Mouse (Mus musculus) large intestine, adult 2 months (tissue): ENCODE measurements around the gene Myef2. TPM values are rescaled to one million over a fixed set of nuclear protein-coding genes. Genes with fewer than 3 reads are reported as not detected.
"Not testable (repeated sequence)": the region's sequence is repeated elsewhere in the genome, so short reads cannot be mapped to it uniquely, and the experiment has no call there.

Experiments used
- DNase-seq: peaks from one replicate; pipeline ENCODE4 v3.0.0-alpha.2; 2012; ENCODE audit warnings: low read depth, low spot score
- WGBS: fragments of 180-500 bp; shearing (Covaris S2); methylation state at CpG from one replicate; pipeline ENCODE4 v1.1.7; 2018; 5-methylcytosine and 5-hydroxymethylcytosine counted together
- polyA plus RNA-seq: library from polyadenylated mRNA; depleted of rRNA; stranded (reverse); fragments of >200 nt; gene quantifications from 2 replicates; pipeline ENCODE4 v1.2.3, GENCODE M21; 2012; rRNA removed

Gene Myef2
- polyA plus RNA-seq: 2.7 and 3.8 TPM in 2 replicates

DNA sequence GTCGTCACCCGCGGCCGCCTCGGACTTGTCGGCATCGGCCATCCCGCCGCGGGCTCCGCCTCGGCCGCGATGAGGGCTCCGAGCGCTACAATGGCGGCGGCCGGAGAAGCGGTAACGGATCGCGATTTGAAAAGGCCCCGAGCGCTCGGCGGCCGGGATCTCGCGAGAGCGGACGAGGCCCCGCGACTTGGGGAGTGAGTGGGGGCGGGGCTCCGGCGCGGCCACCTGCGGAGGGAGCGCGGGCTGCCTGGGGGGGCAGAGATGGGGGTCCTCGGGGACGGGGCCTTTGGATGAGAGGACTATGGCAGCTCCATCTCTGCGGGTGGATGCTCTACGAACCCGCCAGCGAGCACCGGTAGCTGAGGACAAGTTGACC, at the start of gene Myef2:
TSS of gene Myef2 (minus strand) at position 185 of the 376 bp plus-strand sequence.
- 1% methylated on average over 48 of the region's 48 CpGs for WGBS
- no peak for DNase-seq

GRCm38 (mm10) chr2:125162012-125162470, 38.6 kb upstream of the Myef2 start:
- no peak for DNase-seq

GRCm38 (mm10) chr2:125155504-125155903, 32.0 kb upstream of the Myef2 start:
- no peak for DNase-seq
- 26% methylated on average over 2 of the region's 2 CpGs for WGBS

More at GRCm38 (mm10) chr2:125162012-125162470, 38.6 kb upstream of the Myef2 start:
- 60% methylated on average over 4 of the region's 4 CpGs for WGBS

GRCm38 (mm10) chr2:125154294-125154693, 30.8 kb upstream of the Myef2 start:
- 55% methylated on average over 9 of the region's 9 CpGs for WGBS
- no peak for DNase-seq

DNA sequence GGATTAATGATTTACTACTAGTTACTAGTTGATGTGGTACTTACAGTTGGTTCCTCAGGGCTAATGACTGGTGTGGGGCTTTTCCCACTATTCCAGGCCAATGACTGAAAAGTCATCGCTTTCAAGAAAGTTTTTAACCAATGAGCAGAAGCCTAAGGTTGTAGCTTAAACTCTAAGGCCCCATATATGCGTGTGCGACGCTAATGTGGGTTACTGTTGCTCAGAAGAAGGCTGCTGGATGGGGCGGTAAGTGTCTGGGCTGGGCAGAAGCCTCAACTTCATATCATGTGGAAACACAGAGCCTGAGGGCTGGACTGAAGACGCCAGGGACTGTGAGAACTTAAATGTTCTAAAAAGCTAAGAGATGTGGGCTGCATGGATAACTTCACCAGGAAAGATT, 28.9 kb upstream of the Myef2 start, which contains the start of gene Slc12a1:
TSS of gene Slc12a1 (plus strand) at position 118 of the 400 bp plus-strand sequence.
- no peak for DNase-seq
- WGBS: 85% methylated on average over 6 of the region's 6 CpGs

DNA sequence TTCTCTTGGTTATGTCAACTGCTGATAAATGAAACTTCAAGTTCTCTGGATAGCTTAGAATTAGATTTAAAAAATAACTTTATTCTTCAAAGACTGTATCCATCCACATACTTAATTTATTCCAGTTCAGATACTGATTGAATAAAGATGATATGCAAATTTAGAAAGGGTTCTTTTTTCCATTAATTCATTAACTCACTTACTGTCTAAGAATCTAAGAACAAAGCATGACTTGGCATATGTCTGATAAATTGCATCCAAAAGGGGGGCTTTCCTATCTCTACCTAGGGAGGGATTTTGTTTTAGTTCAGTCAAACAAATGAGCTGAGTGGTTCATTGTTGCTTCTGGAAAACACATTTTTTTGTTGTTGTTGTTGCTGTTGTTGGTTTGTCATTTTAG, 18.9 kb upstream of the Myef2 start:
- no peak for DNase-seq

- WGBS: 34% methylated on average over 7 of the region's 7 CpGs
- DNase-seq: no peak
Measured at GRCm38 (mm10) chr2:125136846-125137245, 13.4 kb upstream of the Myef2 start.

DNA sequence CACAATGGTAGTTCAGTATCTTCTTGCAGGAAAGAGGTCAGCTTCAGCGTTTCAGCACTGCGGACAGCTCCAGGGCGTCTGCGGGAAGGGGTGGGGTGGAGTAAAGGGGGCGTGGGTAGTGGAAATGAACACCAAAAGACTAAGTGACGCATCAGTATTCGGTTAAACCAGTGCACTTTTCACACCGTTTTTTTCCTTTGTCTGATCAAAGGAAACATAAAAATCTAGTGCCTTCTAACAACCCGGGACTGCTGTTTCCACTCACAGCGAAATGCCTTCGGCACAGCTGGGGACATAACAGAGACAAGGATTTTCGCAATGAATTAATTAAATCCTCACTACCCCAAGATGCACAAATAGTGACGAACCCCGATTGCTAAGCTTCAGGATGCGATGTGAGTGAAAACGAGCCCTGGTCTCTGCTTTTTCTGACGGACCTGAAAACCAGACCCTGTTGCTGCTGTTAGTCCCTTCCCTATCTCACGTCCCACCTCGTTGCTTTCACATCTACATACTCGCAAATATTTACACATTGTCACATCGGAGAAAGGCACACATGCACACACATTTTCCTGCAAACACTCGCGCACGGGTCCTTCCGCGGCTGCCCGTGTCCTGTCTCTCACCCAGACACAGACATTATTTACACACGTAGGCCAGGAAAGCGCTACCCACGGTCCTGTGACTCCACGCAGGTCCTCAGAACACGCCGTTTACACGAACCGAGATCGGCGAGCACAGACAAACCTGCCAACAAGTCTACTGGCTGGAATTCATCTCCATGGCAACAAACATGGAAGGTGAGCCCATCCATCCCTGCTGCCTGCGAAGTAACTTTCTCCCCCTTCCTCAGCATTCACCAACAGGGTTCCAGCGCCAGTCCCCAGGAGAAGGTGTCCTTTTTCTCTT, 12.7 kb upstream of the Myef2 start, which contains the start of gene Ctxn2:
TSS of gene Ctxn2 (plus strand) at position 790 of the 909 bp plus-strand sequence.
- WGBS: 3% methylated on average over 39 of the region's 39 CpGs
- no peak for DNase-seq

- no peak for DNase-seq
- WGBS: 40% methylated on average over 4 of the region's 4 CpGs
Measured at GRCm38 (mm10) chr2:125134113-125134512, 10.7 kb upstream of the Myef2 start.

GRCm38 (mm10) chr2:125126792-125127191, 3.3 kb upstream of the Myef2 start:
- 63% methylated on average over 3 of the region's 3 CpGs for WGBS
- DNase-seq: no peak

DNA sequence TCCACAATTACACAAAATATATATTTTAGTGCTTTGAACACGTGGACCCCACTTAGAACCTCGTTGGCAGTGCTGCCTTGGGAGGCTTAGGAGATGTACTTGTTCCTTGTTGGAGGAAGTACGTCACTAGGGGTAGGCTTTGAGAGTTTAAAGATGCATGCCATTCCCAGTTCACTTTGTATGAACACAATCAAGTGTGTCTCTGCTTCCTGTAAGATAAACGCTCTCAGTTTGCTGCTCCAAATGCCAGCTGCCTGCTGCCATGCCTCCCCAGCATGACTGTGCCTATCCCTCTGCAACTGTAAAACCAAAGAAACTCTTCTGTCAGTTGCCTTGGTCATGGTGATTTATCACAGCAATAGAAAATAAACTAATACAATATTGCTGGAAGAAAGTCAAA, 2.4 kb upstream of the Myef2 start:
- DNase-seq: no peak
- 47% methylated on average over 4 of the region's 4 CpGs for WGBS

DNA sequence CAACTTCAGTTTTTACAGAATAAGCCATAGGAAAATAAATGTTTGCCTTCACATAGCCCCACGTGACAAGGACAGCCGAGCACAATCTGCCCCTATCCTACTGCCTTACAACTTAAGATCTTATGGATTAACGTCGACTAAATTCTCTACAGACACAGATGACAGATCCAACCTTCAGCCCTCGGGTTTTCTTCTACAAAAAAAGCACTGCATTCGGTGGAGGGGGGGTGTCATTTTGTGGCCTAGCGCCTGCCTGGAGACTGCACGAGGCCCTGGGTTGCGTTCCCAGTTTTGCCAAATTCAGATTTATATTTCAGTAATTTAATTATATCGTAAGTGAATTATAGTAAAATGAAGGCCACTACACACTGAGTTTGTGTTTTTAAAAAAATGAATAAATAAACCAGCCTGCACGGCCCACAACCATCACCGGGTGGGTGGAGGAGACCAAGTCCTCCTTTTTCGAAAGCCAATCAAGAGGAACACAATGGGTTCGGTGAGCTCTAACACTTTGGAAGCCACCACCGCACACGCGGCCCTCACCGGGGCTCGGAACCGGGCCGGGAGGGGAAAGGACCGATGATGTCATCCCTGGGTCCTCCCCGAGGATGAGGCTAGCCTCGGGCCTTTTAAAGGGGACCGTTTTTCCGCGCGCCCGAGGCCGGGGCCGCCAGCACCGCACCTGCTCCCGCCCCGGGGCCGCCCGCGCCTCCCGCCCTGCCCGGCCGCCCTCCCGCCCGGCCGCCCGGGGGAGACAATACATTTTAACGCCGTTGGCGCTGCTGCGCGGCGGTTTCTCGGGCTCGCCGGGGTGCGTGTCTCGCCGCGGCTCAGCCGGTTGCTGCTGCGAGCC, 611 bp downstream of the Myef2 start:
- DNase-seq: no peak

GRCm38 (mm10) chr2:125122288-125122623, 1.2 kb downstream of the Myef2 start:
- no peak for DNase-seq
- 20% methylated on average over 4 of the region's 4 CpGs for WGBS

More for the DNA sequence above, 611 bp downstream of the Myef2 start:
- 1% methylated on average over 59 of the region's 59 CpGs for WGBS

GRCm38 (mm10) chr2:125119381-125120110, 3.9 kb downstream of the Myef2 start:
- 90% methylated on average over 6 of the region's 6 CpGs for WGBS
- no peak for DNase-seq

GRCm38 (mm10) chr2:125106536-125106935, 16.9 kb downstream of the Myef2 start:
- WGBS: 97% methylated on average over 4 of the region's 4 CpGs

DNA sequence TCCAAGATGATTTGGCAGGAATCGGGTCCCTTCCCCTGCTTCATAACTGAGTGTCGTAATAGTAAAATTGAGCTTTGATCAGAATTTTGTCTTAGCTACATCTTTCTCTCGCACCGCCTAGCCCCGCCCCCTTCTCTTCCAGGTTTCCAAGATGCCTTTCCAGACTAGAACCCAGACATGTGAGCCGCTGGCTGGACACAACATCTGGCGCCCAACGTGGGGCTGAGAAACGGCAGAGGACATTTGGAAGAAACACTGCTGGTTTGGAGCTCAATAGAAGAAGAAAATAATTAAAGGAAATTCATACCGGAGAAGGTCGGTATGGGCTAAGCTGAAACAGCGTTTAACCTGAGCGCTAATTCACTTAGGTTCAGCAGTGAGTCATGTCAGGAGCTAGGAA, 19.0 kb downstream of the Myef2 start:
- 97% methylated on average over 13 of the region's 13 CpGs for WGBS
- not testable (repeated sequence) for DNase-seq

More at GRCm38 (mm10) chr2:125106536-125106935, 16.9 kb downstream of the Myef2 start:
- DNase-seq: not testable (repeated sequence)

GRCm38 (mm10) chr2:125092123-125092522, 31.3 kb downstream of the Myef2 start:
- DNase-seq: not testable (repeated sequence)
- 83% methylated on average over 3 of the region's 3 CpGs for WGBS

GRCm38 (mm10) chr2:125088757-125089156, 34.7 kb downstream of the Myef2 start:
- WGBS: 97% methylated on average over 7 of the region's 7 CpGs

GRCm38 (mm10) chr2:125083879-125084278, 39.6 kb downstream of the Myef2 start:
- DNase-seq: no peak
- 29% methylated on average over 1 of the region's 1 CpGs for WGBS

More at GRCm38 (mm10) chr2:125088757-125089156, 34.7 kb downstream of the Myef2 start:
- no peak for DNase-seq
